Mouse (Mus musculus) liver, embryonic 12.5 days (tissue): ENCODE results near the gene Gpr18. TPM values are rescaled to one million over a fixed set of nuclear protein-coding genes. Genes with fewer than 3 reads are reported as not detected.
A peak's percentile ranks its signal among the peaks of the same experiment; 100 is the strongest.

ENCODE experiments used
- ATAC-seq: fragments of 200-750 bp; cut with Nextera tagmentation; 2 replicates; pipeline ENCODE4 v1.8.0; 2017; ENCODE audit warnings: moderate number of reproducible peaks, mild to moderate bottlenecking, moderate library complexity
- H3K27ac ChIP-seq: fragments of 300-500 bp; sonication (generic); 2 replicates; pipeline ENCODE4 v1.5.1; 2016; ENCODE audit warnings: mild to moderate bottlenecking
- H3K27me3 ChIP-seq: fragments of 300-500 bp; sonication (generic); replicated peaks from 2 replicates; pipeline ENCODE4 v1.6.1; 2016; ENCODE audit warnings: mild to moderate bottlenecking, moderate library complexity
- H3K36me3 ChIP-seq: fragments of 300-500 bp; sonication (generic); 2 replicates; pipeline ENCODE4 v1.6.1; 2016; ENCODE audit warnings: mild to moderate bottlenecking, moderate library complexity
- H3K4me1 ChIP-seq: fragments of 300-500 bp; sonication (generic); 2 replicates; pipeline ENCODE4 v1.6.1; 2016
- H3K4me2 ChIP-seq: fragments of 300-500 bp; sonication (generic); 2 replicates; pipeline ENCODE4 v1.6.1; 2016; ENCODE audit warnings: mild to moderate bottlenecking, moderate library complexity
- H3K4me3 ChIP-seq: fragments of 300-500 bp; sonication (generic); 2 replicates; pipeline ENCODE4 v1.5.1; 2016; ENCODE audit warnings: mild to moderate bottlenecking, moderate library complexity
- H3K9ac ChIP-seq: fragments of 300-500 bp; sonication (generic); 2 replicates; pipeline ENCODE4 v1.6.1; 2016; ENCODE audit warnings: mild to moderate bottlenecking, moderate library complexity
- H3K9me3 ChIP-seq: fragments of 300-500 bp; sonication (generic); replicated peaks from 2 replicates; pipeline ENCODE4 v1.6.1; 2016; ENCODE audit warnings: mild to moderate bottlenecking, moderate library complexity
- WGBS: fragments of 180-500 bp; shearing (Covaris S2); methylation state at CpG from one replicate; pipeline ENCODE4 v1.1.7; 2016; ENCODE audit not compliant: insufficient replicate concordance; 5-methylcytosine and 5-hydroxymethylcytosine counted together
- polyA plus RNA-seq: library from polyadenylated mRNA; unstranded; fragments of >200 nt; fragmentation: Nextera tagmentation; extraction: Ambion mirVana; gene quantifications from 2 replicates; pipeline ENCODE4 v1.2.1, GENCODE M21; 2016

Gene Gpr18
- polyA plus RNA-seq, 1 experiment from 2014 or later = not detected

DNA sequence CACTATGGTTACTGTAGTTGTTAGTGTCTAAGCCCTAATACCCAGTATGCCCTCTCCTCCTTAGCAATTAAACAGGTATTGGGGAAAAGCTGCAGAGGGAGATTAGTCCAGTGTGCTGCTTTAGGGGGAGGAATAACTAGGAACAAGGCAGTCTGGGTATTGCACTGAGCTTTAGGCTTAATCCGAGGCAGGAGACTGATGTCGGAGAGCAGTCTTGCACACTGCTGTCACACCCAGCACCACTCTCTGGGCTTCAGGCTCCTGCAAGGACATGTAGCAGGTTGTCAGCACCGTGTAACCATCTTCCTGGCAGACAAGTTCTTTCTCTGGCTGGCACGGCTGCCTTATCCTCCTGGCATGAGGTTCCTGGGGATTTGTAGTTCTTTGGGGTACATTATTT, 16.6 kb upstream of the Gpr18 start:
- Histone ChIP-seq H3K9me3 (0 out of 2 replicates have a peak, but pooled peaks cover 3% of the 10 kb centered on the region), H3K36me3 (peaks cover 18% of the 10 kb centered on the region), H3K4me2 (no peak overlapping the region), H3K9ac (no peak overlapping the region), H3K4me3 (no peak overlapping the region), H3K27ac (no peak overlapping the region), H3K27me3 (no peaks in the 10 kb centered on the region), H3K4me1 (peaks cover 45% of the 10 kb centered on the region)
- no peak for ATAC-seq
- 68% methylated on average over 4 of the region's 4 CpGs for WGBS

DNA sequence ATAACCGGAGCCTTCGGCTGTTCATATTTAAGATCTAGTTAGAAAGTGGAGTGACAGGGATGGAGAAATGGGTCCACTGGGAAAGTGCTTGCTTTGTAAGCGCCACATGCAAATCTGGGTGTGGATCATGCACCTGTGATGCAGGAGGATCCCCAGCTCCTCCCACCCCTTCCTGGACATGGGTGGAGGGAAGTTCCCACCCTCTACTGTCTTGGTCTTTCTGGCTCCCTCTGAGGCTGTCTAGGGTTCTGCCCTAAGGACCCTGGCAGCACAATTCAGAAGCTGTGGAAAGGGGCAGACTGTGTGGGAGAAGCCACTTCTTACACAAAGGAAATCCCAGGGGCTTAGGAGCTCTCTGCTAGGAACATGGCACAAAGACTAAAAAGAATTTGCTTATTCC, 16.0 kb upstream of the Gpr18 start:
- Histone ChIP-seq H3K9ac (no peak overlapping the region), H3K27ac (no peak overlapping the region), H3K9me3 (0 out of 2 replicates have a peak, but pooled peaks cover 3% of the 10 kb centered on the region), H3K4me3 (no peak overlapping the region), H3K36me3 (peaks cover 18% of the 10 kb centered on the region), H3K4me1 (peaks cover 45% of the 10 kb centered on the region), H3K4me2 (no peak overlapping the region), H3K27me3 (no peaks in the 10 kb centered on the region)
- WGBS = 82% methylated on average over 3 of the region's 3 CpGs
- no peak for ATAC-seq

GRCm38 (mm10) chr14:121930731-121931383, 15.3 kb upstream of the Gpr18 start:
- Histone ChIP-seq H3K4me3 (no peak overlapping the region), H3K4me2 (no peak overlapping the region), H3K27me3 (no peaks in the 10 kb centered on the region), H3K9me3 (0 out of 2 replicates have a peak, but pooled peaks cover 3% of the 10 kb centered on the region), H3K36me3 (peaks cover 18% of the 10 kb centered on the region), H3K27ac (no peak overlapping the region), H3K9ac (no peak overlapping the region), H3K4me1 (peaks cover 45% of the 10 kb centered on the region)
- ATAC-seq = no peak
- 69% methylated on average over 7 of the region's 7 CpGs for WGBS

GRCm38 (mm10) chr14:121929243-121929951, 13.8 kb upstream of the Gpr18 start:
- Histone ChIP-seq H3K4me1 (peaks cover 45% of the 10 kb centered on the region), H3K9me3 (no peaks in the 10 kb centered on the region), H3K4me3 (no peak overlapping the region), H3K4me2 (peak overlapping the region; percentile 53), H3K36me3 (peaks cover 8% of the 10 kb centered on the region; the same call in 1 of the 2 replicates), H3K27ac (peak overlapping the region; percentile 74), H3K9ac (0 out of 2 replicates have a peak overlapping the region, but pooled peaks have one; percentile 15), H3K27me3 (no peaks in the 10 kb centered on the region)
- 16% methylated on average over 12 of the region's 12 CpGs for WGBS
- peak; percentile 93 for ATAC-seq

GRCm38 (mm10) chr14:121928375-121929137, 13.0 kb upstream of the Gpr18 start:
- Histone ChIP-seq H3K4me2 (peak overlapping the region; percentile 53), H3K9me3 (no peaks in the 10 kb centered on the region), H3K36me3 (no peaks in the 10 kb centered on the region; the same call in 1 of the 2 replicates), H3K4me3 (no peak overlapping the region), H3K27me3 (no peaks in the 10 kb centered on the region), H3K4me1 (peaks cover 40% of the 10 kb centered on the region), H3K27ac (peak overlapping the region; percentile 74), H3K9ac (no peak overlapping the region)
- 31% methylated on average over 8 of the region's 8 CpGs for WGBS
- ATAC-seq = peak; percentile 67

GRCm38 (mm10) chr14:121927451-121927850, 11.9 kb upstream of the Gpr18 start:
- no peak for ATAC-seq
- WGBS = 85% methylated on average over 8 of the region's 8 CpGs
- Histone ChIP-seq H3K27me3 (no peaks in the 10 kb centered on the region), H3K36me3 (no peaks in the 10 kb centered on the region), H3K4me2 (no peak overlapping the region), H3K4me3 (no peak overlapping the region), H3K9me3 (no peaks in the 10 kb centered on the region), H3K4me1 (peaks cover 36% of the 10 kb centered on the region), H3K9ac (no peak overlapping the region), H3K27ac (no peak overlapping the region)

DNA sequence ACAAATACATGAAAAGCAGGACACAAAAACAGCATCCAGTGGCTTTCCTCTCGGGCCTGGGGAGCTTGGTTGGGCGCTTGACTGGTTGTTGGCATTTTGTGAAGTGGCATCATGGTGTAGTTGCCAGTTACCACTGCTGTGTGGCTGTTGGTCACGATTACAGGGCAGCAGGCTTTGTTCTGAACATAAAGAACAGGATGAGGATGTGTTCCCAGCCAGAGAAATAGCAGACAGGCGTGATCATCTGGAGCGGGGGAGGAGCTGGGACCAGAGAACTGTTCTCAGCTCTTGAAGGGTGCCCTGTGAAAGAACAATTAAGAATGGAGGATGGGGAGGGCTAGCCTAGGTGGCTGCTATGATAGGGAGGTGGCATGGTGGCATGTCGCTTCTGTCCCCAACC, 11.3 kb upstream of the Gpr18 start:
- no peaks in the 10 kb centered on the region for H3K27me3 ChIP-seq
- peaks cover 32% of the 10 kb centered on the region for H3K4me1 ChIP-seq
- no peak overlapping the region for H3K4me3 ChIP-seq
- H3K27ac ChIP-seq = no peak overlapping the region; the same call in 1 of the 2 replicates
- no peaks in the 10 kb centered on the region for H3K9me3 ChIP-seq
- H3K4me2 ChIP-seq = no peak overlapping the region
- H3K36me3 ChIP-seq = no peaks in the 10 kb centered on the region
- WGBS = 83% methylated on average over 6 of the region's 6 CpGs
- no peak for ATAC-seq
- no peak overlapping the region for H3K9ac ChIP-seq

GRCm38 (mm10) chr14:121924876-121925275, 9.3 kb upstream of the Gpr18 start:
- Histone ChIP-seq H3K27ac (no peak overlapping the region), H3K9ac (no peak overlapping the region), H3K27me3 (no peaks in the 10 kb centered on the region), H3K4me3 (no peak overlapping the region), H3K9me3 (no peaks in the 10 kb centered on the region), H3K4me1 (peaks cover 23% of the 10 kb centered on the region), H3K4me2 (no peak overlapping the region), H3K36me3 (no peaks in the 10 kb centered on the region)
- no peak for ATAC-seq
- 75% methylated on average over 6 of the region's 6 CpGs for WGBS

GRCm38 (mm10) chr14:121922731-121923130, 7.2 kb upstream of the Gpr18 start:
- Histone ChIP-seq H3K9me3 (no peaks in the 10 kb centered on the region), H3K27ac (no peak overlapping the region), H3K4me1 (0 out of 2 replicates have a peak, but pooled peaks cover 8% of the 10 kb centered on the region), H3K4me2 (no peak overlapping the region), H3K36me3 (no peaks in the 10 kb centered on the region), H3K9ac (no peak overlapping the region), H3K27me3 (no peaks in the 10 kb centered on the region), H3K4me3 (no peak overlapping the region)
- ATAC-seq = no peak
- 83% methylated on average over 4 of the region's 4 CpGs for WGBS

GRCm38 (mm10) chr14:121922016-121922415, 6.4 kb upstream of the Gpr18 start:
- no peak overlapping the region for H3K9ac ChIP-seq
- no peaks in the 10 kb centered on the region for H3K9me3 ChIP-seq
- 84% methylated on average over 4 of the region's 4 CpGs for WGBS
- no peak overlapping the region for H3K27ac ChIP-seq
- no peak overlapping the region for H3K4me2 ChIP-seq
- H3K4me1 ChIP-seq = 0 out of 2 replicates have a peak, but pooled peaks cover 8% of the 10 kb centered on the region
- H3K4me3 ChIP-seq = no peak overlapping the region
- peaks cover 6% of the 10 kb centered on the region for H3K36me3 ChIP-seq
- ATAC-seq = no peak
- no peaks in the 10 kb centered on the region for H3K27me3 ChIP-seq

- no peak overlapping the region for H3K9ac ChIP-seq
- no peaks in the 10 kb centered on the region for H3K27me3 ChIP-seq
- no peak overlapping the region for H3K27ac ChIP-seq
- no peak overlapping the region for H3K4me2 ChIP-seq
- H3K36me3 ChIP-seq = peaks cover 11% of the 10 kb centered on the region
- H3K4me3 ChIP-seq = no peak overlapping the region
- no peaks in the 10 kb centered on the region for H3K9me3 ChIP-seq
- no peak for ATAC-seq
- WGBS = 79% methylated on average over 12 of the region's 12 CpGs
- 0 out of 2 replicates have a peak, but pooled peaks cover 8% of the 10 kb centered on the region for H3K4me1 ChIP-seq
Measured at GRCm38 (mm10) chr14:121920511-121921124, 5.0 kb upstream of the Gpr18 start.
